Mouse (Mus musculus) gastrocnemius, adult 2 months (tissue): ENCODE data around the gene Ehd2. TPM values are rescaled to one million over a fixed set of nuclear protein-coding genes. Genes with fewer than 3 reads are reported as not detected.
"Not testable (repeated sequence)": the region's sequence is repeated elsewhere in the genome, so short reads cannot be mapped to it uniquely, and the experiment has no call there.

Source experiments
- DNase-seq: peaks from one replicate; pipeline ENCODE4 v3.0.0; 2022
- H3K27ac ChIP-seq: fragments of 200-600 bp; 2 replicates; pipeline ENCODE4 v1.8.1; 2022; ENCODE audit warnings: mild to moderate bottlenecking
- H3K4me3 ChIP-seq: fragments of 200-600 bp; 2 replicates; pipeline ENCODE4 v1.8.1; 2022; ENCODE audit warnings: mild to moderate bottlenecking, moderate library complexity
- CTCF ChIP-seq: fragments of 200-600 bp; IDR thresholded peaks from 2 replicates; pipeline ENCODE4 v1.8.1; 2022; ENCODE audit warnings: antibody characterized with exemption, mild to moderate bottlenecking, moderate library complexity
- intact Hi-C: fragments of 180-260 bp; cut with DNase I; formaldehyde crosslinking; loops from one replicate; pipeline ENCODE4 v1.15.1; 2025
- total RNA-seq, 2 experiments: library from RNA; stranded (reverse); gene quantifications; 2 replicates each; pipeline ENCODE4 v1.2.3; 2021

Ehd2 gene
- total RNA-seq, 2 experiments from 2014 or later = 31.4 to 38.7 TPM

- intact Hi-C loops = loop anchor here (1.0 to 5.0 kb wide), 2 partner anchors 29 to 114 kb away; partner anchors contain the start of gene Bicra
Measured at GRCm38 (mm10) chr7:15933437-15934359, 33.7 kb downstream of the Ehd2 start.

GRCm38 (mm10) chr7:15931635-15932034 is 35.7 kb downstream of the Ehd2 start:
- no peak for DNase-seq
- no peak for TF ChIP-seq CTCF
- peak overlapping the region; percentile 83 for H3K27ac ChIP-seq
- intact Hi-C loops = loop anchor here (2.0 to 5.0 kb wide), 2 partner anchors 35 to 116 kb away; partner anchors contain the start of genes Bicra and Ehd2
- H3K4me3 ChIP-seq = peak overlapping the region; percentile 53

More at GRCm38 (mm10) chr7:15933437-15934359, 33.7 kb downstream of the Ehd2 start:
- Histone ChIP-seq H3K4me3 (peak overlapping the region; percentile 43), H3K27ac (peak overlapping the region; percentile 83)
- peak; percentile 75 for DNase-seq
- TF ChIP-seq CTCF = no peak

GRCm38 (mm10) chr7:15930543-15930942 is 36.8 kb downstream of the Ehd2 start:
- no peak overlapping the region for H3K4me3 ChIP-seq
- H3K27ac ChIP-seq = peak overlapping the region; percentile 55
- DNase-seq = no peak
- intact Hi-C loops = loop anchor here (2.0 to 5.0 kb wide), 2 partner anchors 36 to 117 kb away; partner anchors contain the start of genes Bicra and Ehd2
- TF ChIP-seq CTCF = peak; percentile 46

- DNase-seq = peak; percentile 83
- Histone ChIP-seq H3K4me3 (no peak overlapping the region), H3K27ac (peak overlapping the region; percentile 55)
- TF ChIP-seq CTCF = peak; percentile 91
- intact Hi-C loops = loop anchor here (2.0 to 10.0 kb wide), 3 partner anchors 37 to 1125 kb away; partner anchors contain the start of genes Bicra and Ehd2
Measured at GRCm38 (mm10) chr7:15929910-15930309, 37.5 kb downstream of the Ehd2 start.

- DNase-seq = peak; percentile 95
- intact Hi-C loops = loop anchor here (5.0 to 10.0 kb wide), 2 partner anchors 130 to 1133 kb away; no protein-coding TSS in a partner anchor
- H3K27ac ChIP-seq = peak within 1 kb of the TSS; percentile 100
- peak within 1 kb of the TSS; percentile 75 for H3K4me3 ChIP-seq
- TF ChIP-seq CTCF = no peak
Measured at GRCm38 (mm10) chr7:15922220-15922773, 45.1 kb downstream of the Ehd2 start, which contains the start of gene Selenow. Selenow (minus strand) TSS chr7:15922402.

GRCm38 (mm10) chr7:15921796-15922195 is 45.6 kb downstream of the Ehd2 start:
- peak overlapping the region; percentile 75 for H3K4me3 ChIP-seq
- intact Hi-C loops = loop anchor here (5.0 to 10.0 kb wide), 2 partner anchors 131 to 1133 kb away; no protein-coding TSS in a partner anchor
- peak overlapping the region; percentile 100 for H3K27ac ChIP-seq
- TF ChIP-seq CTCF = no peak
- peak; percentile 83 for DNase-seq

GRCm38 (mm10) chr7:15920645-15921190 is 46.6 kb downstream of the Ehd2 start:
- DNase-seq = peak; percentile 55
- Histone ChIP-seq H3K4me3 (peak overlapping the region; percentile 75), H3K27ac (peak overlapping the region; percentile 100)
- intact Hi-C loops = loop anchor here (5.0 to 10.0 kb wide), 2 partner anchors 132 to 1134 kb away; no protein-coding TSS in a partner anchor
- no peak for TF ChIP-seq CTCF

- H3K27ac ChIP-seq = peak overlapping the region; percentile 100
- DNase-seq = no peak
- H3K4me3 ChIP-seq = peak overlapping the region; percentile 75
- intact Hi-C loops = loop anchor here (5.0 to 10.0 kb wide), 2 partner anchors 132 to 1135 kb away; no protein-coding TSS in a partner anchor
- no peak for TF ChIP-seq CTCF
Measured at GRCm38 (mm10) chr7:15919947-15920346, 47.4 kb downstream of the Ehd2 start.

- intact Hi-C loops = no loop called here
- TF ChIP-seq CTCF = no peak
Measured at GRCm38 (mm10) chr7:15918371-15918770, 49.0 kb downstream of the Ehd2 start.

GRCm38 (mm10) chr7:15916996-15917395 is 50.4 kb downstream of the Ehd2 start:
- intact Hi-C loops = no loop called here
- Histone ChIP-seq H3K27ac (no peak overlapping the region), H3K4me3 (no peak overlapping the region)
- no peak for DNase-seq
- no peak for TF ChIP-seq CTCF

More at GRCm38 (mm10) chr7:15918371-15918770, 49.0 kb downstream of the Ehd2 start:
- H3K4me3 ChIP-seq = no peak overlapping the region
- DNase-seq = peak; percentile 60
- no peak overlapping the region for H3K27ac ChIP-seq

- Histone ChIP-seq H3K27ac (no peak overlapping the region), H3K4me3 (no peak overlapping the region)
- TF ChIP-seq CTCF = no peak
- DNase-seq = no peak
- intact Hi-C loops = no loop called here
Measured at GRCm38 (mm10) chr7:15916134-15916723, 51.1 kb downstream of the Ehd2 start.

GRCm38 (mm10) chr7:15915695-15916094 is 51.7 kb downstream of the Ehd2 start:
- intact Hi-C loops, H3K4me3 ChIP-seq, DNase-seq, H3K27ac ChIP-seq: not testable (repeated sequence)
